Mouse (Mus musculus): ENCODE data around the gene Plekhm1. TPM values are rescaled to one million over a fixed set of nuclear protein-coding genes. Genes with fewer than 3 reads are reported as not detected.

The Plekhm1 gene
- polyA plus RNA-seq, 1 experiment from 2014 or later = 8.9 TPM

Other genes starting within 250 kb of the Plekhm1 start
- 1.1 and 4.0 TPM in 2 replicates for gene Fmnl1, start 241.6 kb downstream of the Plekhm1 start, polyA plus RNA-seq (2014; fragmentation: Nextera tagmentation; extraction: Ambion mirVana)
- 0.26 and 0.29 TPM in 2 replicates for gene 1700023F06Rik, start 204.1 kb downstream of the Plekhm1 start, polyA plus RNA-seq (2014; fragmentation: Nextera tagmentation; extraction: Ambion mirVana)
- gene Spata32, start 194.3 kb downstream of the Plekhm1 start, polyA plus RNA-seq (2014; fragmentation: Nextera tagmentation; extraction: Ambion mirVana) = not detected in 2 replicates
- gene Map3k14, start 145.2 kb downstream of the Plekhm1 start, polyA plus RNA-seq (2014; fragmentation: Nextera tagmentation; extraction: Ambion mirVana) = 3.3 and 4.8 TPM in 2 replicates
- gene Arhgap27, start 49.0 kb downstream of the Plekhm1 start, polyA plus RNA-seq (2014; fragmentation: Nextera tagmentation; extraction: Ambion mirVana) = 11.7 and 15.6 TPM in 2 replicates
- gene Lrrc37a, start 91.9 kb upstream of the Plekhm1 start, polyA plus RNA-seq (2014; fragmentation: Nextera tagmentation; extraction: Ambion mirVana) = not detected in 2 replicates
- gene Gm884, start 208.5 kb upstream of the Plekhm1 start, polyA plus RNA-seq (2014; fragmentation: Nextera tagmentation; extraction: Ambion mirVana) = not detected in 2 replicates
- not detected in 2 replicates for gene Lyzl6, start 226.2 kb upstream of the Plekhm1 start, polyA plus RNA-seq (2014; fragmentation: Nextera tagmentation; extraction: Ambion mirVana)
- gene Rprml, start 236.9 kb upstream of the Plekhm1 start, polyA plus RNA-seq (2014; fragmentation: Nextera tagmentation; extraction: Ambion mirVana) = not detected in 2 replicates